Mouse (Mus musculus): ENCODE data around the gene E130308A19Rik. TPM values are rescaled to one million over a fixed set of nuclear protein-coding genes. Genes with fewer than 3 reads are reported as not detected.

The E130308A19Rik gene
- polyA plus RNA-seq, 1 experiment: 3.0 TPM

DNA sequence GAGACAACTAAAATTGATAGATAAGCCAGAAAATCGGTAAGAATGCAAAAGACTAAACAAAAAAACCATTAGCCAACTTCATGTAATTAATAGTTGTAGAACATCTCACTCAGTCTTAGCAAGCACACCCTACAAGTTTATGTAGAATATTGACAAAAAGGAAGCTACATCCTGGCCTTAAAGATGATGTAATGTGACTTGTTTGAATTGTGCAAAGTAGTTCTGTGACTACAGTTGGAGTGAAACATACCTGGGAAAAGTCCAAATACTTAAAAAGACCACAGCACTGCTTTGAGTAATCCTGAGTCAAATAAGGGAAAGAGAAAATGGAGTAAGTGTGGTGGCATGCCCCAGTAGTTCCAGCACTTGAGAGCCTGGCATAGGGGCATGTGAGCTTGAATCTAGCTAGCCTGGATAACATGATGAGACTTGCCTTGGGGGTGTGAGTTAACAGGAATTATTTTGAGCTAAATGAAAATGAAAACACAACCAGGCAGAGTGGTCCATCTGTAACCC is 26.2 kb downstream of the E130308A19Rik start:
- no peak overlapping the region for H3K4me2 ChIP-seq (ENCODE audit: low read depth)
- no peaks in the 10 kb centered on the region for H3K36me3 ChIP-seq (ENCODE audit: control insufficient read depth, insufficient read depth)
- H3ac ChIP-seq (ENCODE audit: control insufficient read depth, insufficient read length): no peak overlapping the region
- no peaks in the 10 kb centered on the region for H3K27me3 ChIP-seq (ENCODE audit: control insufficient read depth, insufficient read depth, insufficient read length)
- TF ChIP-seq MYOG (IDR thresholded peaks at IDR 0.05; ENCODE audit: control insufficient read depth in 1 of 3, insufficient read depth in 1 of 3, insufficient read length in 2 of 3, low read depth in 2 of 3) (no peak), SRF (IDR thresholded peaks at IDR 0.05; ENCODE audit: control insufficient read depth, insufficient read length, low read depth) (no peak), POLR2AphosphoS2 (IDR thresholded peaks at IDR 0.05; ENCODE audit: insufficient read length, low read depth) (no peak), CEBPB (IDR thresholded peaks at IDR 0.05; ENCODE audit: insufficient read depth, poor library complexity, severe bottlenecking) (no peak), E2F4 (IDR thresholded peaks at IDR 0.05; ENCODE audit: insufficient read depth) (no peak), POLR2A (IDR thresholded peaks at IDR 0.05; ENCODE audit: insufficient read length, low read depth) (no peak), MAX (IDR thresholded peaks at IDR 0.05; ENCODE audit: low read depth) (no peak), TCF12 (IDR thresholded peaks at IDR 0.05; ENCODE audit: insufficient read depth, poor library complexity, severe bottlenecking) (no peak), MYOD1 (IDR thresholded peaks at IDR 0.05; ENCODE audit: control insufficient read depth in 1 of 3, insufficient read length in 2 of 3, low read depth in 2 of 3) (no peak)
- no peaks in the 10 kb centered on the region for H3K79me2 ChIP-seq (ENCODE audit: control insufficient read depth, insufficient read depth)
- H3K4me3 ChIP-seq: no peak overlapping the region

DNA sequence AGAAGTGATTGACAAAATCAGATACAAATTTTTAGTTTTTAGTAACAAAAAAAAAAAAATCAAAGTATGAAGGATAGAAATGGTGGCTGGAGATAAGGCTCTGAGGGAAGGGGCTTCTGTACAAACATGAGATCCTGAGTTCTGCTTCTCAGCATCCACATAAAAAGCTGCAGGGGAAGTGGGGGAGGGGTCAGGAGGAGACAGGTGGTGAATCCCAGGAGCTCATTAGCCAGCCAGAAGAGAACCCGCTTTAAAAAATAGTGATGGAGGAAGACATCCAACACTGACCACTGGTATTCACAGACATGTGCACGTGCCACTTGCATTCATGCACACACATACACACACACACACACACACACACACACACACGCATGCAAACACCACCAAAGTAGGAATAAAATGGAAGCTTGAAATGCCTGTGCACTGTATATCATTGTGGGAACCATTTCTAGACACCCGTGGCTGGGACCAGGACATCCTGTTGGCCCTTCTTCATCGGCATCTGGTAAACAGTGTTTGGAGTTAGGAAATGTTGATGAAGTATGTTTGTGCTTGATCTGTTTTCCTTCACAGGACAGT is 30.1 kb downstream of the E130308A19Rik start:
- no peaks in the 10 kb centered on the region for H3K79me2 ChIP-seq (ENCODE audit: control insufficient read depth, insufficient read depth)
- TF ChIP-seq POLR2A (IDR thresholded peaks at IDR 0.05; ENCODE audit: insufficient read length, low read depth) (no peak), MYOG (IDR thresholded peaks at IDR 0.05; ENCODE audit: control insufficient read depth in 1 of 3, insufficient read depth in 1 of 3, insufficient read length in 2 of 3, low read depth in 2 of 3) (no peak), CEBPB (IDR thresholded peaks at IDR 0.05; ENCODE audit: insufficient read depth, poor library complexity, severe bottlenecking) (no peak), SRF (IDR thresholded peaks at IDR 0.05; ENCODE audit: control insufficient read depth, insufficient read length, low read depth) (no peak), REST (IDR thresholded peaks at IDR 0.05; ENCODE audit: insufficient read depth, insufficient read length) (no peak), POLR2AphosphoS2 (IDR thresholded peaks at IDR 0.05; ENCODE audit: insufficient read length, low read depth) (no peak)
- H3K4me2 ChIP-seq (ENCODE audit: low read depth): no peak overlapping the region
- H3K4me3 ChIP-seq: no peak overlapping the region
- H3K36me3 ChIP-seq (ENCODE audit: control insufficient read depth, insufficient read depth): no peaks in the 10 kb centered on the region
- no peak overlapping the region for H3ac ChIP-seq (ENCODE audit: control insufficient read depth, insufficient read length)
- no peaks in the 10 kb centered on the region for H3K27me3 ChIP-seq (ENCODE audit: control insufficient read depth, insufficient read depth, insufficient read length)

DNA sequence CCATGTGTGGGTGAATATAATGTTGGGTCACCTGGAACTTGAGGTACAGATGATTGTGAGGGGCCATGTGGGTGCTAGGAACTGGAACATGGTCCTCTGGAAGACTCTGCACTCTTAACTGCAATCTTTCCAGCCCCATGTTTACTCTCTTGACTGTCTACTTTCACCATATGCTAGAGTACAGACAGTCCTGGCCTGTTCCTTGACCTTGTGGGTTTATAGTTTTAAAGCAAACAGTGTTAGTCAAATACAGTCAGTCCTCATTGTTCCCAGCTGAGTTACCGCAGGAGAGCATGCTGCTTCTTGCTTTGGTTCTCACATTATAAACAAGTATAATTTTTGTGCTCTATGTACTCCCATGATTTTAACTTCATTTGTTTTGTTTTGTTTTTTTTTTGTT is 36.2 kb downstream of the E130308A19Rik start:
- Histone ChIP-seq H3K36me3 (ENCODE audit: control insufficient read depth, insufficient read depth) (no peaks in the 10 kb centered on the region), H3K4me3 (no peak overlapping the region), H3K27me3 (ENCODE audit: control insufficient read depth, insufficient read depth, insufficient read length) (no peaks in the 10 kb centered on the region), H3K4me2 (ENCODE audit: low read depth) (no peak overlapping the region), H3K79me2 (ENCODE audit: control insufficient read depth, insufficient read depth) (no peaks in the 10 kb centered on the region), H3ac (ENCODE audit: control insufficient read depth, insufficient read length) (no peak overlapping the region)
- no peak for TF ChIP-seq MYOD1 (IDR thresholded peaks at IDR 0.05; ENCODE audit: control insufficient read depth in 1 of 3, insufficient read length in 2 of 3, low read depth in 2 of 3)
- no peak for TF ChIP-seq TCF3 (IDR thresholded peaks at IDR 0.05; ENCODE audit: insufficient read length, low read depth)
- no peak for TF ChIP-seq MAX (IDR thresholded peaks at IDR 0.05; ENCODE audit: low read depth)
- TF ChIP-seq SRF (IDR thresholded peaks at IDR 0.05; ENCODE audit: control insufficient read depth, insufficient read length, low read depth): no peak
- TF ChIP-seq POLR2AphosphoS2 (IDR thresholded peaks at IDR 0.05; ENCODE audit: insufficient read length, low read depth): no peak
- no peak for TF ChIP-seq TCF12 (IDR thresholded peaks at IDR 0.05; ENCODE audit: insufficient read depth, poor library complexity, severe bottlenecking)
- TF ChIP-seq POLR2A (IDR thresholded peaks at IDR 0.05; ENCODE audit: insufficient read length, low read depth): no peak
- no peak for TF ChIP-seq E2F4 (IDR thresholded peaks at IDR 0.05; ENCODE audit: insufficient read depth)

DNA sequence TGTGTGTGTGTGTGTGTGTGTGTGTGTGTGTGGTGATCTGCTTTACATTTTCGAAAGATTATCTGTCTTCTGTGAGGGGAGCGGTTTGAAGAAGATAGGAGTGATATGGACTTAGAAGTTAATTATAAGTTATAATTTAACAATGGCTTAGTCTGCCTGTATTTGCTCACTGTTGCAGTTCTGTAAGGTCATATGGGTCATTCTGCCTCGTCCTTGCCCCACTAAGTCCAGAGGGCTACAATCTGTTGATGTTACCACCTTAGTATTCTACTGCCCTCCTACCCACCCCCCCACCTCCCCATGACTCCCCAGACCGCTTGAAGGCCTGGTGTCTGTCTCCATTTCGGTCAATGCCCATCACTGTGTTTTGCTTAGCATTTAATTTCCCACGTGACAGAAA is 37.4 kb downstream of the E130308A19Rik start:
- Histone ChIP-seq H3K4me3 (no peak overlapping the region), H3K27me3 (ENCODE audit: control insufficient read depth, insufficient read depth, insufficient read length) (no peaks in the 10 kb centered on the region), H3K36me3 (ENCODE audit: control insufficient read depth, insufficient read depth) (no peaks in the 10 kb centered on the region), H3ac (ENCODE audit: control insufficient read depth, insufficient read length) (no peak overlapping the region), H3K79me2 (ENCODE audit: control insufficient read depth, insufficient read depth) (no peaks in the 10 kb centered on the region), H3K4me2 (ENCODE audit: low read depth) (no peak overlapping the region)
- TF ChIP-seq SRF (IDR thresholded peaks at IDR 0.05; ENCODE audit: control insufficient read depth, insufficient read length, low read depth) (no peak), USF1 (IDR thresholded peaks at IDR 0.05; ENCODE audit: low read depth) (no peak), E2F4 (IDR thresholded peaks at IDR 0.05; ENCODE audit: insufficient read depth) (no peak), TCF3 (IDR thresholded peaks at IDR 0.05; ENCODE audit: insufficient read length, low read depth) (no peak), CEBPB (IDR thresholded peaks at IDR 0.05; ENCODE audit: insufficient read depth, poor library complexity, severe bottlenecking) (no peak), MAX (IDR thresholded peaks at IDR 0.05; ENCODE audit: low read depth) (no peak), TCF12 (IDR thresholded peaks at IDR 0.05; ENCODE audit: insufficient read depth, poor library complexity, severe bottlenecking) (no peak), REST (IDR thresholded peaks at IDR 0.05; ENCODE audit: insufficient read depth, insufficient read length) (no peak), POLR2A (IDR thresholded peaks at IDR 0.05; ENCODE audit: insufficient read length, low read depth) (no peak), POLR2AphosphoS2 (IDR thresholded peaks at IDR 0.05; ENCODE audit: insufficient read length, low read depth) (no peak), MYOG (IDR thresholded peaks at IDR 0.05; ENCODE audit: control insufficient read depth in 1 of 3, insufficient read depth in 1 of 3, insufficient read length in 2 of 3, low read depth in 2 of 3) (no peak), MYOD1 (IDR thresholded peaks at IDR 0.05; ENCODE audit: control insufficient read depth in 1 of 3, insufficient read length in 2 of 3, low read depth in 2 of 3) (no peak)

All from myocyte (in vitro differentiated cells).